In the genomic region with DNA sequence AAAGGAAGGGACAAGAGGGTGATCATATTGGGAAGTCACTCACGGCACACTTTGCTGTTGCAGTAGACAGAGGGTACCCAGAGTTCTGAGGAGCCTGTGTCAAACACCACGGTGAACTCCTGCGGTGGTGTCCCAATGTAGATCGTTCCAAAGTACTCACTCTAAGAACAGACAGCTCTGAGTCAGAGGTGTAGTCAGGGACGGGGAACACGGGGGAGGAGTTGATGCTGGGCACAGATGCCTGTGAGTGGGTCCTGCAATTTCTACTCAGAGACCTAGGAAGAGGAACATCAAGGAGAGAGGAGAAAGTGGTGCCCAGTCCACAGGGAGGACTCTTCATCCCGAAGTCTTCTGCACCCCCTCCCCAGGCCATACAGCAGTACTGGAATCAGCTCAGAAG, we compare ENCODE assay signal across 30 mouse cellular contexts. TPM values are rescaled to one million over a fixed set of nuclear protein-coding genes. Genes with fewer than 3 reads are reported as not detected.
"Had no signal": no experiment of that assay in that cellular context is flagged by ENCODE, and none has a peak within 500 bp of the region (broad histone marks: within the 10 kb centered on the region; RNA-seq: fewer than 3 reads in every experiment).

No protein-coding gene starts in this region.

- H3K27me3 ChIP-seq: liver, embryonic 15.5 days; lung, embryonic 15.5 days; midbrain, embryonic 12.5 days; neural tube, embryonic 13.5 days had no signal

- H3K9me3 ChIP-seq: liver, embryonic 15.5 days; lung, embryonic 15.5 days; midbrain, embryonic 12.5 days; neural tube, embryonic 13.5 days had no signal

- ATAC-seq: midbrain, embryonic 16.5 days had no signal

- H3K27ac ChIP-seq: liver, embryonic 15.5 days; lung, embryonic 15.5 days; midbrain, embryonic 12.5 days; neural tube, embryonic 13.5 days had no signal

- H3K9ac ChIP-seq: liver, embryonic 15.5 days; lung, embryonic 15.5 days; midbrain, embryonic 12.5 days; neural tube, embryonic 13.5 days had no signal

- H3K36me3 ChIP-seq: liver, embryonic 15.5 days; lung, embryonic 15.5 days; midbrain, embryonic 12.5 days; neural tube, embryonic 13.5 days had no signal

- DNase-seq: kidney, adult 18-20 months; kidney, adult 9 months; kidney, postnatal 14 days; kidney, postnatal 4 days; lung, adult 18-20 months; lung, postnatal 10 days; lung, postnatal 4 days; retina, postnatal 1 day; thymus, postnatal 25 days had no signal

- H3K4me2 ChIP-seq: liver, embryonic 11.5 days; liver, embryonic 15.5 days; lung, embryonic 15.5 days; midbrain, embryonic 12.5 days; neural tube, embryonic 13.5 days had no signal

- H3K4me1 ChIP-seq: liver, embryonic 15.5 days; neural tube, embryonic 13.5 days had no signal

- H3K4me3 ChIP-seq: liver, embryonic 15.5 days; lung, embryonic 15.5 days; midbrain, embryonic 12.5 days; myocyte; neural tube, embryonic 13.5 days had no signal

RNA-seq across cellular contexts. Expression of a gene that starts 3.0 kb away (rescaled TPM):
- total RNA-seq: layer of hippocampus, adult 18-20 months; layer of hippocampus, postnatal 14 days; left cerebral cortex, postnatal 36 days; megakaryocyte progenitor cell, adult 5-6 weeks; megakaryocyte-erythroid progenitor cell, adult 5-6 weeks; monocyte, adult 5-6 weeks; neutrophil, adult 5-6 weeks had no signal
- polyA plus RNA-seq: limb, embryonic 11.5 days; midbrain, embryonic 12.5 days had no signal

RNA-seq across cellular contexts. Expression of a gene that starts 11.8 kb away (rescaled TPM):
- total RNA-seq: layer of hippocampus, adult 18-20 months; layer of hippocampus, postnatal 14 days; left cerebral cortex, postnatal 36 days; megakaryocyte progenitor cell, adult 5-6 weeks; megakaryocyte-erythroid progenitor cell, adult 5-6 weeks; monocyte, adult 5-6 weeks; neutrophil, adult 5-6 weeks had no signal
- polyA plus RNA-seq: intestine, embryonic 14.5 days; kidney, embryonic 16.5 days; limb, embryonic 11.5 days; limb, embryonic 14.5 days; liver, embryonic 11.5 days; liver, embryonic 15.5 days; midbrain, embryonic 12.5 days; midbrain, embryonic 16.5 days; myocyte; neural tube, embryonic 13.5 days; small intestine, adult 2 months; spleen, adult 2 months had no signal

RNA-seq across cellular contexts. Expression of a gene that starts 20.9 kb away (rescaled TPM):
- total RNA-seq: layer of hippocampus, postnatal 14 days; left cerebral cortex, postnatal 36 days; megakaryocyte progenitor cell, adult 5-6 weeks; megakaryocyte-erythroid progenitor cell, adult 5-6 weeks; monocyte, adult 5-6 weeks; neutrophil, adult 5-6 weeks had no signal
- polyA plus RNA-seq: intestine, embryonic 14.5 days; limb, embryonic 11.5 days; liver, embryonic 11.5 days; lung, embryonic 15.5 days; midbrain, embryonic 12.5 days; neural tube, embryonic 13.5 days; small intestine, adult 2 months; spleen, adult 2 months had no signal

RNA-seq across cellular contexts. Expression of a gene that starts 35.7 kb away (rescaled TPM):
- total RNA-seq: layer of hippocampus, adult 18-20 months; layer of hippocampus, postnatal 14 days; megakaryocyte progenitor cell, adult 5-6 weeks; megakaryocyte-erythroid progenitor cell, adult 5-6 weeks; monocyte, adult 5-6 weeks; neutrophil, adult 5-6 weeks had no signal
- polyA plus RNA-seq: intestine, embryonic 14.5 days; kidney, embryonic 16.5 days; limb, embryonic 11.5 days; limb, embryonic 14.5 days; liver, embryonic 11.5 days; liver, embryonic 15.5 days; lung, embryonic 15.5 days; midbrain, embryonic 12.5 days; midbrain, embryonic 16.5 days; myocyte; neural tube, embryonic 13.5 days; small intestine, adult 2 months; spleen, adult 2 months; thymus, postnatal 0 days had no signal
